Mouse (Mus musculus): ENCODE results near the gene Erv3.
"Not testable (repeated sequence)": the region's sequence is repeated elsewhere in the genome, so short reads cannot be mapped to it uniquely, and the experiment has no call there.

DNA sequence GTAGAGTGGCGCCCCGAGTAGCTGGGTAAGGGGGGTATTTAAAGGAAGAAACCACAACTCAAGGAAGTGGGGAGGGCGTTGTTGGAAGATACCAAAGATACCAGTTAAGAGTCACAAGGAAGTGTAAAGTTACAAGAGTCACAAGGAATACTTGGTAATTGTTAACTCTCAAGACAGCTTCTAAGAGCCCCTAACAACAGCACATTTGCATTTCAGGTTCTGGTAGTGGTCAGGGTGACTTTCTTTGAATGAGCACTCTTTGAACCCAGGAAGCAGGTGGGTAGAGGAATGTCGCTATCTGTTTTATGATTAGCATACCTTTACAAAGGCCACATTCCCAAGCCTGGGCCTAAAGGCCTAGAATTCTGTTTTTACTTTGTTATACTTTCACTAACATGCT lies 28.6 kb downstream of the Erv3 start:
- TF ChIP-seq CTCF (IDR thresholded peaks at IDR 0.05; ENCODE audit: borderline replicate concordance, insufficient read depth, low read length); POLR2A (IDR thresholded peaks at IDR 0.05; ENCODE audit: low read depth, low read length): not testable (repeated sequence)

All from embryonic fibroblast, embryonic 13.5 days (primary cell).